Mouse (Mus musculus) kidney, embryonic 15.5 days (tissue): ENCODE results near the gene Actl10. TPM values are rescaled to one million over a fixed set of nuclear protein-coding genes. Genes with fewer than 3 reads are reported as not detected.

Source experiments
- ATAC-seq: fragments of 200-750 bp; cut with Nextera tagmentation; replicated peaks from 2 replicates; pipeline ENCODE4 v1.8.0; 2017; ENCODE audit warnings: moderate TSS enrichment; ENCODE audit not compliant: low FRiP score
- H3K27ac ChIP-seq: fragments of 300-500 bp; sonication (generic); 2 replicates; pipeline ENCODE4 v1.5.1; 2015; ENCODE audit warnings: mild to moderate bottlenecking, inconsistent platforms
- H3K27me3 ChIP-seq: fragments of 300-500 bp; sonication (generic); 2 replicates; pipeline ENCODE4 v1.6.1; 2015; ENCODE audit warnings: inconsistent platforms
- H3K36me3 ChIP-seq: fragments of 300-500 bp; sonication (generic); 2 replicates; pipeline ENCODE4 v1.6.1; 2015; ENCODE audit warnings: inconsistent platforms
- H3K4me1 ChIP-seq: fragments of 300-500 bp; sonication (generic); 2 replicates; pipeline ENCODE4 v1.6.1; 2015; ENCODE audit warnings: inconsistent platforms
- H3K4me2 ChIP-seq: fragments of 300-500 bp; sonication (generic); 2 replicates; pipeline ENCODE4 v1.6.1; 2015; ENCODE audit warnings: moderate library complexity, mild to moderate bottlenecking, inconsistent platforms
- H3K4me3 ChIP-seq: fragments of 300-500 bp; sonication (generic); replicated peaks from 2 replicates; pipeline ENCODE4 v1.5.1; 2015; ENCODE audit warnings: mild to moderate bottlenecking, inconsistent platforms
- H3K9ac ChIP-seq: fragments of 300-500 bp; sonication (generic); 2 replicates; pipeline ENCODE4 v1.6.1; 2015; ENCODE audit warnings: mild to moderate bottlenecking, inconsistent platforms
- H3K9me3 ChIP-seq: fragments of 300-500 bp; sonication (generic); replicated peaks from 2 replicates; pipeline ENCODE4 v1.6.1; 2016; ENCODE audit warnings: inconsistent platforms
- whole genome bisulfite sequencing: fragments of 180-500 bp; shearing (Covaris S2); methylation state at CpG from one replicate; pipeline ENCODE4 v1.1.7; 2015; ENCODE audit warnings: mixed read lengths; 5-methylcytosine and 5-hydroxymethylcytosine counted together
- polyA plus RNA-seq: library from polyadenylated mRNA; unstranded; fragments of >200 nt; fragmentation: Nextera tagmentation; extraction: Ambion mirVana; gene quantifications from 2 replicates; pipeline ENCODE4 v1.2.1, GENCODE M21; 2015

Actl10 gene
- polyA plus RNA-seq, 1 experiment from 2014 or later, result 0.19 TPM

GRCm38 (mm10) chr2:154555235-154555634 lies 3.7 kb downstream of the Actl10 start:
- no peak overlapping the region for H3K4me3 ChIP-seq
- H3K27me3 ChIP-seq, result peaks cover 29% of the 10 kb centered on the region
- no peaks in the 10 kb centered on the region for H3K9me3 ChIP-seq
- no peak overlapping the region for H3K9ac ChIP-seq
- peaks cover 40% of the 10 kb centered on the region for H3K4me1 ChIP-seq
- no peaks in the 10 kb centered on the region for H3K36me3 ChIP-seq
- no peak for ATAC-seq
- H3K4me2 ChIP-seq, result no peak overlapping the region
- WGBS, result 93% methylated on average over 6 of the region's 6 CpGs
- no peak overlapping the region for H3K27ac ChIP-seq

GRCm38 (mm10) chr2:154557184-154557832 lies 5.7 kb downstream of the Actl10 start:
- Histone ChIP-seq H3K4me1 (peaks cover 34% of the 10 kb centered on the region), H3K9ac (no peak overlapping the region), H3K27ac (no peak overlapping the region), H3K4me3 (no peak overlapping the region), H3K36me3 (peaks cover 19% of the 10 kb centered on the region), H3K4me2 (no peak overlapping the region), H3K27me3 (peaks cover 8% of the 10 kb centered on the region), H3K9me3 (no peaks in the 10 kb centered on the region)
- ATAC-seq, result no peak
- WGBS, result 48% methylated on average over 5 of the region's 5 CpGs

- peaks cover 29% of the 10 kb centered on the region for H3K36me3 ChIP-seq
- H3K9ac ChIP-seq, result 0 out of 2 replicates have a peak within 1 kb of the TSS, but pooled peaks have one; percentile 17
- WGBS, result 6% methylated on average over 34 of the region's 34 CpGs
- no peaks in the 10 kb centered on the region for H3K9me3 ChIP-seq
- peak within 1 kb of the TSS; percentile 77 for H3K4me2 ChIP-seq
- peaks cover 27% of the 10 kb centered on the region for H3K4me1 ChIP-seq
- peak; percentile 61 for ATAC-seq
- H3K27me3 ChIP-seq, result no peaks in the 10 kb centered on the region
- H3K27ac ChIP-seq, result 0 out of 2 replicates have a peak within 1 kb of the TSS, but pooled peaks have one; percentile 6
- peak within 1 kb of the TSS; percentile 37 for H3K4me3 ChIP-seq
These were observed 6.9 kb downstream of the Actl10 start, which contains the start of gene Necab3 for GRCm38 (mm10) chr2:154558264-154559039. TSS of gene Necab3 (minus strand) at chr2:154558890.

- H3K4me3 ChIP-seq, result no peak overlapping the region
- H3K4me1 ChIP-seq, result peaks cover 41% of the 10 kb centered on the region
- 85% methylated on average over 22 of the region's 22 CpGs for WGBS
- no peaks in the 10 kb centered on the region for H3K9me3 ChIP-seq
- H3K36me3 ChIP-seq, result peaks cover 38% of the 10 kb centered on the region
- ATAC-seq, result no peak
- no peaks in the 10 kb centered on the region for H3K27me3 ChIP-seq
- no peak overlapping the region for H3K27ac ChIP-seq
- no peak overlapping the region for H3K4me2 ChIP-seq
- no peak overlapping the region for H3K9ac ChIP-seq
These were observed 12.1 kb downstream of the Actl10 start for GRCm38 (mm10) chr2:154563612-154564170.

- H3K4me2 ChIP-seq, result no peak overlapping the region
- no peaks in the 10 kb centered on the region for H3K9me3 ChIP-seq
- peaks cover 35% of the 10 kb centered on the region for H3K36me3 ChIP-seq
- H3K4me1 ChIP-seq, result peaks cover 43% of the 10 kb centered on the region
- 0 out of 2 replicates have a peak overlapping the region, but pooled peaks have one; percentile 13 for H3K27ac ChIP-seq
- H3K27me3 ChIP-seq, result no peaks in the 10 kb centered on the region
- no peak overlapping the region for H3K9ac ChIP-seq
- no peak overlapping the region for H3K4me3 ChIP-seq
- no peak for ATAC-seq
- WGBS, result 63% methylated on average over 3 of the region's 3 CpGs
These were observed 14.0 kb downstream of the Actl10 start for GRCm38 (mm10) chr2:154565562-154565961.

GRCm38 (mm10) chr2:154566641-154567040 lies 15.1 kb downstream of the Actl10 start:
- Histone ChIP-seq H3K27me3 (no peaks in the 10 kb centered on the region), H3K9ac (peak overlapping the region; percentile 18; the same call in 1 of the 2 replicates), H3K9me3 (no peaks in the 10 kb centered on the region), H3K4me3 (0 out of 2 replicates have a peak overlapping the region, but pooled peaks have one; percentile 7), H3K4me1 (peaks cover 48% of the 10 kb centered on the region), H3K27ac (peak overlapping the region; percentile 20; the same call in 1 of the 2 replicates), H3K36me3 (peaks cover 24% of the 10 kb centered on the region), H3K4me2 (0 out of 2 replicates have a peak overlapping the region, but pooled peaks have one; percentile 18)
- WGBS, result 27% methylated on average over 8 of the region's 8 CpGs
- ATAC-seq, result no peak

GRCm38 (mm10) chr2:154567766-154568165 lies 16.2 kb downstream of the Actl10 start:
- H3K4me1 ChIP-seq, result peaks cover 48% of the 10 kb centered on the region
- peak overlapping the region; percentile 82 for H3K4me2 ChIP-seq
- H3K27me3 ChIP-seq, result no peaks in the 10 kb centered on the region
- H3K9ac ChIP-seq, result peak overlapping the region; percentile 87; the same call in 1 of the 2 replicates
- peaks cover 16% of the 10 kb centered on the region for H3K36me3 ChIP-seq
- H3K27ac ChIP-seq, result peak overlapping the region; percentile 88
- H3K4me3 ChIP-seq, result peak overlapping the region; percentile 92
- ATAC-seq, result no peak
- 57% methylated on average over 2 of the region's 2 CpGs for WGBS
- H3K9me3 ChIP-seq, result no peaks in the 10 kb centered on the region

GRCm38 (mm10) chr2:154568329-154569070 lies 16.9 kb downstream of the Actl10 start:
- Histone ChIP-seq H3K4me1 (peaks cover 48% of the 10 kb centered on the region), H3K9ac (peak overlapping the region; percentile 87), H3K4me3 (peak overlapping the region; percentile 92), H3K27me3 (no peaks in the 10 kb centered on the region), H3K9me3 (no peaks in the 10 kb centered on the region), H3K4me2 (peak overlapping the region; percentile 82), H3K36me3 (peaks cover 8% of the 10 kb centered on the region; the same call in 1 of the 2 replicates), H3K27ac (peak overlapping the region; percentile 88)
- ATAC-seq, result peak; percentile 10; the same call in 1 of the 2 replicates
- 15% methylated on average over 10 of the region's 10 CpGs for WGBS

- WGBS, result under 1% methylated on average over 66 of the region's 70 CpGs
- Histone ChIP-seq H3K27me3 (no peaks in the 10 kb centered on the region), H3K9ac (peak overlapping the region; percentile 87), H3K27ac (peak overlapping the region; percentile 88), H3K4me2 (peak overlapping the region; percentile 82), H3K9me3 (no peaks in the 10 kb centered on the region), H3K4me1 (peaks cover 48% of the 10 kb centered on the region), H3K36me3 (peaks cover 1% of the 10 kb centered on the region; the same call in 1 of the 2 replicates), H3K4me3 (peak overlapping the region; percentile 92)
- peak; percentile 88 for ATAC-seq
These were observed 17.6 kb downstream of the Actl10 start for GRCm38 (mm10) chr2:154569071-154569748.

- H3K27me3 ChIP-seq, result no peaks in the 10 kb centered on the region
- H3K36me3 ChIP-seq, result no peaks in the 10 kb centered on the region
- no peaks in the 10 kb centered on the region for H3K9me3 ChIP-seq
- peak within 1 kb of the TSS; percentile 82 for H3K4me2 ChIP-seq
- peak; percentile 97 for ATAC-seq
- WGBS, result 1% methylated on average over 43 of the region's 44 CpGs
- H3K27ac ChIP-seq, result peak within 1 kb of the TSS; percentile 88
- H3K4me3 ChIP-seq, result peak within 1 kb of the TSS; percentile 92
- peaks cover 48% of the 10 kb centered on the region for H3K4me1 ChIP-seq
- H3K9ac ChIP-seq, result peak within 1 kb of the TSS; percentile 87
These were observed 18.3 kb downstream of the Actl10 start, which contains the start of gene E2f1 for GRCm38 (mm10) chr2:154569836-154570286. TSS of gene E2f1 (minus strand) at chr2:154569892.

GRCm38 (mm10) chr2:154570666-154571065 lies 19.1 kb downstream of the Actl10 start:
- Histone ChIP-seq H3K9me3 (no peaks in the 10 kb centered on the region), H3K4me1 (peaks cover 46% of the 10 kb centered on the region), H3K36me3 (no peaks in the 10 kb centered on the region), H3K9ac (no peak overlapping the region), H3K27ac (peak overlapping the region; percentile 35), H3K4me2 (peak overlapping the region; percentile 82), H3K4me3 (no peak overlapping the region), H3K27me3 (no peaks in the 10 kb centered on the region)
- 69% methylated on average over 4 of the region's 4 CpGs for WGBS
- no peak for ATAC-seq
